Mouse (Mus musculus): Measurements from ENCODE around the gene BC049762. TPM values are rescaled to one million over a fixed set of nuclear protein-coding genes. Genes with fewer than 3 reads are reported as not detected.

BC049762 gene
- polyA plus RNA-seq, 1 experiment from 2014 or later = 0.53 TPM

- H3K4me1 ChIP-seq (ENCODE audit: insufficient read depth) = no peaks in the 10 kb centered on the region
- H3K27me3 ChIP-seq (ENCODE audit: insufficient read depth, low read length) = no peaks in the 10 kb centered on the region
- no peak overlapping the region for H3K27ac ChIP-seq (ENCODE audit: low read depth)
- no peak overlapping the region for H3K9ac ChIP-seq
- no peak overlapping the region for H3K4me2 ChIP-seq
- no peaks in the 10 kb centered on the region for H3K36me3 ChIP-seq (ENCODE audit: insufficient read depth)
- H3K9me3 ChIP-seq (ENCODE audit: low read depth, low read length) = peaks cover 9% of the 10 kb centered on the region; the same call in 1 of the 2 replicates
- ATAC-seq (ENCODE audit: insufficient read depth) (no peak), DNase-seq (peak; percentile 35)
- WGBS = 58% methylated on average over 2 of the region's 2 CpGs
- no peak for TF ChIP-seq CTCF (IDR thresholded peaks at IDR 0.05; ENCODE audit: low read depth)
- no peak overlapping the region for H3K4me3 ChIP-seq (ENCODE audit: low read depth, low read length)
Observed at GRCm38 (mm10) chr11:51293956-51294530, 31.2 kb upstream of the BC049762 start.

- H3K27ac ChIP-seq (ENCODE audit: low read depth) = peak overlapping the region; percentile 70; the same call in 1 of the 2 replicates
Observed at GRCm38 (mm10) chr11:51290066-51290955, 27.5 kb upstream of the BC049762 start.

GRCm38 (mm10) chr11:51289564-51290041, 26.8 kb upstream of the BC049762 start, which contains the start of gene Col23a1:
TSS of gene Col23a1 (plus strand) at chr11:51289920.
- peak within 1 kb of the TSS; percentile 70; the same call in 1 of the 2 replicates for H3K27ac ChIP-seq (ENCODE audit: low read depth)
- under 1% methylated on average over 35 of the region's 38 CpGs for WGBS
- H3K27me3 ChIP-seq (ENCODE audit: insufficient read depth, low read length) = no peaks in the 10 kb centered on the region
- H3K4me3 ChIP-seq (ENCODE audit: low read depth, low read length) = peak within 1 kb of the TSS; percentile 50
- H3K36me3 ChIP-seq (ENCODE audit: insufficient read depth) = 0 out of 2 replicates have a peak, but pooled peaks cover 3% of the 10 kb centered on the region
- no peaks in the 10 kb centered on the region for H3K9me3 ChIP-seq (ENCODE audit: low read depth, low read length)
- no peaks in the 10 kb centered on the region for H3K4me1 ChIP-seq (ENCODE audit: insufficient read depth)
- peak within 1 kb of the TSS; percentile 49 for H3K9ac ChIP-seq
- ATAC-seq (ENCODE audit: insufficient read depth) = peak; percentile 94
- peak within 1 kb of the TSS; percentile 64 for H3K4me2 ChIP-seq
- peak; percentile 96 for DNase-seq
- TF ChIP-seq CTCF (IDR thresholded peaks at IDR 0.05; ENCODE audit: low read depth) = peak; percentile 93

More at GRCm38 (mm10) chr11:51290066-51290955, 27.5 kb upstream of the BC049762 start:
- DNase-seq (peak; percentile 77), ATAC-seq (ENCODE audit: insufficient read depth) (peak; percentile 80)
- TF ChIP-seq CTCF (IDR thresholded peaks at IDR 0.05; ENCODE audit: low read depth) = peak; percentile 16; the same call in 1 of the 2 replicates
- WGBS = 1% methylated on average over 74 of the region's 74 CpGs
- peaks cover 2% of the 10 kb centered on the region; the same call in 1 of the 2 replicates for H3K9me3 ChIP-seq (ENCODE audit: low read depth, low read length)
- no peaks in the 10 kb centered on the region for H3K4me1 ChIP-seq (ENCODE audit: insufficient read depth)
- peak overlapping the region; percentile 50 for H3K4me3 ChIP-seq (ENCODE audit: low read depth, low read length)
- peak overlapping the region; percentile 49 for H3K9ac ChIP-seq
- H3K36me3 ChIP-seq (ENCODE audit: insufficient read depth) = no peaks in the 10 kb centered on the region
- H3K27me3 ChIP-seq (ENCODE audit: insufficient read depth, low read length) = no peaks in the 10 kb centered on the region
- H3K4me2 ChIP-seq = peak overlapping the region; percentile 64

- DNase-seq (no peak), ATAC-seq (ENCODE audit: insufficient read depth) (no peak)
- 84% methylated on average over 1 of the region's 1 CpGs for WGBS
- Histone ChIP-seq H3K9ac (no peak overlapping the region), H3K4me3 (ENCODE audit: low read depth, low read length) (no peak overlapping the region), H3K27me3 (ENCODE audit: insufficient read depth, low read length) (no peaks in the 10 kb centered on the region), H3K9me3 (ENCODE audit: low read depth, low read length) (no peaks in the 10 kb centered on the region), H3K27ac (ENCODE audit: low read depth) (no peak overlapping the region), H3K4me1 (ENCODE audit: insufficient read depth) (no peaks in the 10 kb centered on the region), H3K36me3 (ENCODE audit: insufficient read depth) (peaks cover 89% of the 10 kb centered on the region), H3K4me2 (no peak overlapping the region)
- no peak for TF ChIP-seq CTCF (IDR thresholded peaks at IDR 0.05; ENCODE audit: low read depth)
Observed at GRCm38 (mm10) chr11:51274418-51274817, 11.6 kb upstream of the BC049762 start.

- H3K27me3 ChIP-seq (ENCODE audit: insufficient read depth, low read length) = no peaks in the 10 kb centered on the region
- H3K4me1 ChIP-seq (ENCODE audit: insufficient read depth) = peaks cover 6% of the 10 kb centered on the region; the same call in 1 of the 2 replicates
- WGBS = 45% methylated on average over 3 of the region's 3 CpGs
- peak overlapping the region; percentile 94 for H3K4me3 ChIP-seq (ENCODE audit: low read depth, low read length)
- peaks cover 23% of the 10 kb centered on the region for H3K36me3 ChIP-seq (ENCODE audit: insufficient read depth)
- no peak for ATAC-seq (ENCODE audit: insufficient read depth)
- no peak overlapping the region for H3K9ac ChIP-seq
- peak; percentile 66 for TF ChIP-seq CTCF (IDR thresholded peaks at IDR 0.05; ENCODE audit: low read depth)
- H3K4me2 ChIP-seq = peak overlapping the region; percentile 86
- peak; percentile 77 for DNase-seq
- H3K27ac ChIP-seq (ENCODE audit: low read depth) = no peak overlapping the region
- H3K9me3 ChIP-seq (ENCODE audit: low read depth, low read length) = no peaks in the 10 kb centered on the region
Observed at GRCm38 (mm10) chr11:51265326-51265725, 2.5 kb upstream of the BC049762 start.

GRCm38 (mm10) chr11:51264352-51264751, 1.5 kb upstream of the BC049762 start:
- TF ChIP-seq CTCF (IDR thresholded peaks at IDR 0.05; ENCODE audit: low read depth) = no peak
- Histone ChIP-seq H3K27me3 (ENCODE audit: insufficient read depth, low read length) (no peaks in the 10 kb centered on the region), H3K4me3 (ENCODE audit: low read depth, low read length) (peak overlapping the region; percentile 94), H3K27ac (ENCODE audit: low read depth) (peak overlapping the region; percentile 2; the same call in 1 of the 2 replicates), H3K4me2 (peak overlapping the region; percentile 86), H3K9ac (peak overlapping the region; percentile 19), H3K9me3 (ENCODE audit: low read depth, low read length) (no peaks in the 10 kb centered on the region), H3K36me3 (ENCODE audit: insufficient read depth) (peaks cover 13% of the 10 kb centered on the region), H3K4me1 (ENCODE audit: insufficient read depth) (peaks cover 6% of the 10 kb centered on the region; the same call in 1 of the 2 replicates)
- 13% methylated on average over 6 of the region's 6 CpGs for WGBS
- ATAC-seq (ENCODE audit: insufficient read depth) (no peak), DNase-seq (peak; percentile 50)

Data from lung, embryonic 14.5 days (tissue).